Mouse (Mus musculus) skeletal muscle tissue, adult 2 months (tissue): ENCODE data around the gene Rfxap.
"Not testable (repeated sequence)": the region's sequence is repeated elsewhere in the genome, so short reads cannot be mapped to it uniquely, and the experiment has no call there.

Experiments
- DNase-seq: peaks from one replicate; pipeline ENCODE4 v3.0.0-alpha.2; 2012; ENCODE audit warnings: low read depth, low spot score

Gene Rfxap

GRCm38 (mm10) chr3:54766811-54767210 is 40.8 kb downstream of the Rfxap start:
- no peak for DNase-seq

DNA sequence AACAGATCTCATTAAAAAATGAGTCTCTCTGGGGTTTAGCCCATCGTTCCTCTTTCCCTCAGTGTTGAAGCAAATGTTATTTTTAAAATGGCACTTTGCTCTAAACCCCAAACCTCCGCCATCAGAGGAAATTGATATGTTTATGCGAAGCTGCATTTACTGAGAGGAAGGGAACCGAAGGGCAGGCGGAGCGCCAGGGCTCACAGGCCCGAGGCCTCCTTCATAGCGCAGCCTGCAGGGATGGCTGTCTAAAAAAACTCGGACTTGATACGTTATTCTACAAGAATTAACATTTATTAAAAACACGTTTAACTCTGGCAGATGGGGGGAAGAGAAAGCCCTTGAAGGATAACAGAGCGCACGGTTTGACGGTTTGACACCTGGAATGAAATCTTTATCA is 41.6 kb downstream of the Rfxap start:
- no peak for DNase-seq

- not testable (repeated sequence) for DNase-seq
These were observed 42.1 kb downstream of the Rfxap start for GRCm38 (mm10) chr3:54765521-54765920.

DNA sequence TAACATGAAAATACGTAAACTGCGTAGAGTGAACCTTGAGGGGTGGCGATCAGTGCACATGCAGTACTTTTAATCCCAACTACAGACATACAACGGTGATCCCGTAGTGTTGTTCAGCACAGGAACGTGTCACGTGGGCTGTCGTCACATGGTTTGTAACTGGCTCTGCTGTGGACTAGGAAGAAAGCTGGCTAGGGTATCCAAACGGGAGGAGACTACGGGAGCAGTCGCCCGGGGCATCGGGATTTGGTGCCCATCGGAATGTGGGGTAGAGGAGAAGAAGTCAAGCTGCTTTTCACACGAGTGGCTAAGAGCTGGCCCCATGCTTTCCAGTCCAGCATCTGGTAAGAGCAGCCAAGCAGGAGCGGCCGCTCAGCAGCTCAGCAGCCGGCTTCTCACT is 43.2 kb downstream of the Rfxap start:
- DNase-seq = peak; percentile 28

DNA sequence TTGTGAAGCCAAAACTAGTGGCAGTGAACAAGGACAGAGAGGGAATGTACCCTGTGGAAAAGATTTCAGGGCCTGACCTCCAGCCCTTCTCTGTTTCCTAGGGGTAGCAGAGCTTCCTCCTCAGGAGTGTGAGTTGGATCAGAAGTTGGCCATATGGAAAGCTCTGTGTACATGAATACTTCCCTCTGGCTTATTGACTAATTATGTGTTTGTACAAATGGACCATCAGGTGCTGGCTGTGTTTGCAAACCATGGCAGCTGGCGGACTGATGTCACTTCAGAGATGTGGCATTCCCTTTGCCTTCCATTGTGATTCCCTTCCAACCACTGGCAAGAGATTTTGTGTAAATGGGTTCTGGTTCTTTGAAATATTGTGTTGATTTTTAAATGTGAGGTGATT is 46.3 kb downstream of the Rfxap start:
- DNase-seq = no peak

GRCm38 (mm10) chr3:54760321-54761115 is 47.1 kb downstream of the Rfxap start:
- no peak for DNase-seq

- no peak for DNase-seq
These were observed 48.4 kb downstream of the Rfxap start for GRCm38 (mm10) chr3:54759211-54759610.

DNA sequence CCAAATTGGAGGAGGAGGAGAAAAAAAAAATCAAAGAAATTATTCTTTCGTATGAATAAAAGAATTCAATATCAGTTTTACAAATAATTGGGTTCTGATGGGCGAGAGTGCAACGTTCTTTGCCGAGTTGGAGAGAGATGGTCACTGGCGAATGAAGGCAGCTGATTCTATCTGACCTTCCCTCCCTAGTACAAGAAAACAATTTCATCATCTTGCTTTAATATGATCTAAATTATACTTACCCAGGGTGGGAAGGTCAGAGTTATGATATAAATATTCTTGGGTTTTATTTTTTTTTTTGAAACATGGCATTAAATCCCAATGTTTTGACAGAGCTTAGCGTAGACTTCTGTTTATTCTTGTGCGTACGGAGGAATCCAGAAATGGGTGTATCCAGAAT is 50.1 kb downstream of the Rfxap start:
- no peak for DNase-seq

DNA sequence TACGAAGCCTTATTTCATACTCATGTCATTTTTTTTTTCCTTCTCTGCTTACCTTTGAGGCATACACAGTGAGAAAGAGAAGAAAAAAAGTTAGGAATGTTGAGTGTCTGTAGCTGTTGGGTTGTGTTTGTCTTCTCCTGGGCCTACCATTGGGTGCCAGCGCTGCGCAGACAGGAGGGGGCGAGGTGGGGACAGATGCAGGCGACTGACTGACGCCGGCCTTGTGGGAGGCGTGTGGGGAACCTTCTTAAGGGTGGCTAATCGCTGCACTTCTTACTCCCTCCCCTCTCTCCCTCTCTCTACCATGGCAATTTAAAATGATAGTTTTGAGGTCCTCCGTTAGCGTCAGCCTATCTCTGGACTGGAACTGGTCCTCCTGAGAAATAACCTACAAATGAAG is 51.5 kb downstream of the Rfxap start:
- DNase-seq = no peak

DNA sequence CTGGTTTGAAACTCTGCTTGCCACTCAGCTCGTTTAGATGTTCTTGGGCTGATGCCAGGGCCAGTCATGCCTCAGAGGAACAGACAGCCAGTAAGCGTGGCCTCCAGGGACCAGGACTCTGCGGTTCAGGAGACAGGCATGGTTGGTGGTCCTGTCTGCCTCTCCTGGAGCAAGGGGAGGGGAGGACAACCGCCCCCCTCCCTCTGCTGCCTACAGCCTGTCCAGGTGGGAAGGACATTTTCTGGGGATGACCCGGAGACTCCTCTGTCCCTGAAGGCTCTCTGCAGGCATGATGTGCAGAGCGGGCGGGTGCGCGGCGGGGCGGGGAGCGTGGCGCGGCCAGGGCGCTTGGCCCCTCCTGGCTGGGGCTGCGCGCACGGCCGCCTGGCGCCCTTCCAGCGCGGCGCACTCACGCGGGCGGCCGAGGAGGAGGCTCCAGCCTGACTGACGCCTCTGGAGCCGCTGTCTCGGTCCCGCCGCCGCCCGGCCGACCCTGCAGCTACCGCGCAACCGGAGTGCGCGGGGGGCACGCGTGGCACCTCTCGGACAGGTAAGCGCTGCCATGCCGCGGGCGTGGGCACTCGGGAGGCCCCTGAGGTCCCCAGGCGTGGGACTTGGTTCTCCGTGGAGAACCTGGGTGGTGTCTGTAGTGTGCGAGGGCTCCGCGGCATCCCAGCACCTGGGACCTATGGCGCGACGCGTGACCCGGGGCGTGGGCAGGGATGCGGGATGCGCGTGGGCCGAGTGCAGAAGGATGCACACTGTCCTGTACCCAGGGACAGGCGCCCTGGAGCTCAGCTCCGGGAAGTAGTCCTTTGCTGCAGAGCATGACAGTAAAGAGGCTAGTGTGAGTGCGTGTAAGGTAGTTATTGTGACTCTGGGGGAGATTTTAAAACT is 52.2 kb downstream of the Rfxap start, which contains the start of gene Smad9:
TSS of gene Smad9 (plus strand) at position 438 of the 897 bp plus-strand sequence.
- DNase-seq = no peak

GRCm38 (mm10) chr3:54753411-54753810 is 54.2 kb downstream of the Rfxap start:
- no peak for DNase-seq
